Mouse (Mus musculus): ENCODE measurements around the gene Cst3. TPM values are rescaled to one million over a fixed set of nuclear protein-coding genes. Genes with fewer than 3 reads are reported as not detected.

Gene Cst3
- polyA plus RNA-seq (2012; fragmentation: generic; extraction: Trizol), result 617 TPM
- long read RNA-seq, experiment 1, transcript Cst3-201 (3 exons, 860 nt), result major isoform, 723 of 758 reads
- long read RNA-seq, experiment 1, partial matches to known transcripts, result 29 of 758 reads
- long read RNA-seq, experiment 1, other reads (novel, unspliced or antisense), result 6 of 758 reads
- long read RNA-seq, experiment 2, transcript Cst3-201 (3 exons, 860 nt), result major isoform, 87 of 87 reads
- long read RNA-seq, experiment 2, partial matches to known transcripts, result 0 of 87 reads
- long read RNA-seq, experiment 2, other reads (novel, unspliced or antisense), result 0 of 87 reads

- Histone ChIP-seq H3K79me3 (ENCODE audit: low read depth) (peaks cover 30% of the 10 kb centered on the region), H3ac (ENCODE audit: control insufficient read depth, insufficient read length, low read depth) (peak within 1 kb of the TSS; percentile 89), H3K36me3 (ENCODE audit: control insufficient read depth, insufficient read depth) (peaks cover 26% of the 10 kb centered on the region), H3K79me2 (ENCODE audit: control insufficient read depth, insufficient read depth) (peaks cover 37% of the 10 kb centered on the region), H3K27me3 (ENCODE audit: control insufficient read depth, insufficient read depth, insufficient read length) (no peaks in the 10 kb centered on the region), H3K4me3 (ENCODE audit: insufficient read depth, poor library complexity, severe bottlenecking) (peak within 1 kb of the TSS; percentile 95)
- TF ChIP-seq MYOG (IDR thresholded peaks at IDR 0.05; ENCODE audit: control insufficient read depth, extremely low read depth, insufficient read length), result no peak
- no peak for TF ChIP-seq CEBPB (IDR thresholded peaks at IDR 0.05; ENCODE audit: low read depth)
- no peak for TF ChIP-seq MYOD1 (IDR thresholded peaks at IDR 0.05; ENCODE audit: control insufficient read depth, insufficient read length, low read depth)
- TF ChIP-seq FOSL1 (IDR thresholded peaks at IDR 0.05; ENCODE audit: insufficient read depth, low read length, poor library complexity, severe bottlenecking), result no peak
- TF ChIP-seq USF1 (IDR thresholded peaks at IDR 0.05; ENCODE audit: low read depth), result no peak
- TF ChIP-seq CTCF (IDR thresholded peaks at IDR 0.05; ENCODE audit: control insufficient read depth, insufficient read depth, insufficient read length), result no peak
- no peak for TF ChIP-seq MAX (IDR thresholded peaks at IDR 0.05)
Measured at GRCm38 (mm10) chr2:148875335-148875811, at the start of gene Cst3. Gene Cst3, minus strand, starts transcription at chr2:148875692.

- Histone ChIP-seq H3K36me3 (ENCODE audit: control insufficient read depth, insufficient read depth) (no peaks in the 10 kb centered on the region), H3ac (ENCODE audit: control insufficient read depth, insufficient read length, low read depth) (no peak overlapping the region), H3K79me2 (ENCODE audit: control insufficient read depth, insufficient read depth) (no peaks in the 10 kb centered on the region), H3K27me3 (ENCODE audit: control insufficient read depth, insufficient read depth, insufficient read length) (no peaks in the 10 kb centered on the region), H3K79me3 (ENCODE audit: low read depth) (no peaks in the 10 kb centered on the region), H3K4me3 (ENCODE audit: insufficient read depth, poor library complexity, severe bottlenecking) (no peak overlapping the region)
- TF ChIP-seq CTCF (IDR thresholded peaks at IDR 0.05; ENCODE audit: control insufficient read depth, insufficient read depth, insufficient read length) (peak; percentile 79), FOSL1 (IDR thresholded peaks at IDR 0.05; ENCODE audit: insufficient read depth, low read length, poor library complexity, severe bottlenecking) (no peak)
Measured at GRCm38 (mm10) chr2:148902286-148902685, 26.8 kb upstream of the Cst3 start.

- no peaks in the 10 kb centered on the region for H3K79me3 ChIP-seq (ENCODE audit: low read depth)
- no peaks in the 10 kb centered on the region for H3K36me3 ChIP-seq (ENCODE audit: control insufficient read depth, insufficient read depth)
- TF ChIP-seq USF1 (IDR thresholded peaks at IDR 0.05; ENCODE audit: low read depth), result peak; percentile 50
- TF ChIP-seq MYOD1 (IDR thresholded peaks at IDR 0.05; ENCODE audit: control insufficient read depth, insufficient read length, low read depth), result no peak
- no peak overlapping the region for H3K4me3 ChIP-seq (ENCODE audit: insufficient read depth, poor library complexity, severe bottlenecking)
- no peaks in the 10 kb centered on the region for H3K27me3 ChIP-seq (ENCODE audit: control insufficient read depth, insufficient read depth, insufficient read length)
- no peak overlapping the region for H3ac ChIP-seq (ENCODE audit: control insufficient read depth, insufficient read length, low read depth)
- no peaks in the 10 kb centered on the region for H3K79me2 ChIP-seq (ENCODE audit: control insufficient read depth, insufficient read depth)
Measured at GRCm38 (mm10) chr2:148900305-148900704, 24.8 kb upstream of the Cst3 start.

GRCm38 (mm10) chr2:148896219-148896618 is 20.7 kb upstream of the Cst3 start:
- Histone ChIP-seq H3K4me3 (ENCODE audit: insufficient read depth, poor library complexity, severe bottlenecking) (no peak overlapping the region), H3K79me2 (ENCODE audit: control insufficient read depth, insufficient read depth) (no peaks in the 10 kb centered on the region), H3K79me3 (ENCODE audit: low read depth) (no peaks in the 10 kb centered on the region), H3K36me3 (ENCODE audit: control insufficient read depth, insufficient read depth) (no peaks in the 10 kb centered on the region), H3K27me3 (ENCODE audit: control insufficient read depth, insufficient read depth, insufficient read length) (no peaks in the 10 kb centered on the region), H3ac (ENCODE audit: control insufficient read depth, insufficient read length, low read depth) (no peak overlapping the region)
- TF ChIP-seq CTCF (IDR thresholded peaks at IDR 0.05; ENCODE audit: control insufficient read depth, insufficient read depth, insufficient read length) (no peak), MYOG (IDR thresholded peaks at IDR 0.05; ENCODE audit: control insufficient read depth, extremely low read depth, insufficient read length) (no peak), CEBPB (IDR thresholded peaks at IDR 0.05; ENCODE audit: low read depth) (no peak), USF1 (IDR thresholded peaks at IDR 0.05; ENCODE audit: low read depth) (no peak), FOSL1 (IDR thresholded peaks at IDR 0.05; ENCODE audit: insufficient read depth, low read length, poor library complexity, severe bottlenecking) (no peak), MAX (IDR thresholded peaks at IDR 0.05) (no peak), MYOD1 (IDR thresholded peaks at IDR 0.05; ENCODE audit: control insufficient read depth, insufficient read length, low read depth) (no peak)

- no peak overlapping the region for H3K4me3 ChIP-seq (ENCODE audit: insufficient read depth, poor library complexity, severe bottlenecking)
Measured at GRCm38 (mm10) chr2:148893107-148893506, 17.6 kb upstream of the Cst3 start.

More at GRCm38 (mm10) chr2:148893107-148893506, 17.6 kb upstream of the Cst3 start:
- H3K79me2 ChIP-seq (ENCODE audit: control insufficient read depth, insufficient read depth), result no peaks in the 10 kb centered on the region
- TF ChIP-seq MAX (IDR thresholded peaks at IDR 0.05) (no peak), CTCF (IDR thresholded peaks at IDR 0.05; ENCODE audit: control insufficient read depth, insufficient read depth, insufficient read length) (no peak), CEBPB (IDR thresholded peaks at IDR 0.05; ENCODE audit: low read depth) (no peak), FOSL1 (IDR thresholded peaks at IDR 0.05; ENCODE audit: insufficient read depth, low read length, poor library complexity, severe bottlenecking) (no peak), MYOD1 (IDR thresholded peaks at IDR 0.05; ENCODE audit: control insufficient read depth, insufficient read length, low read depth) (no peak), MYOG (IDR thresholded peaks at IDR 0.05; ENCODE audit: control insufficient read depth, extremely low read depth, insufficient read length) (no peak), USF1 (IDR thresholded peaks at IDR 0.05; ENCODE audit: low read depth) (no peak)
- no peaks in the 10 kb centered on the region for H3K27me3 ChIP-seq (ENCODE audit: control insufficient read depth, insufficient read depth, insufficient read length)
- no peak overlapping the region for H3ac ChIP-seq (ENCODE audit: control insufficient read depth, insufficient read length, low read depth)
- no peaks in the 10 kb centered on the region for H3K36me3 ChIP-seq (ENCODE audit: control insufficient read depth, insufficient read depth)
- no peaks in the 10 kb centered on the region for H3K79me3 ChIP-seq (ENCODE audit: low read depth)
